Mouse (Mus musculus) kidney, embryonic 15.5 days (tissue): ENCODE results near the gene Syt14. TPM values are rescaled to one million over a fixed set of nuclear protein-coding genes. Genes with fewer than 3 reads are reported as not detected.

Experiments used
- ATAC-seq: fragments of 200-750 bp; cut with Nextera tagmentation; replicated peaks from 2 replicates; pipeline ENCODE4 v1.8.0; 2017; ENCODE audit warnings: moderate TSS enrichment; ENCODE audit not compliant: low FRiP score
- H3K27ac ChIP-seq: fragments of 300-500 bp; sonication (generic); 2 replicates; pipeline ENCODE4 v1.5.1; 2015; ENCODE audit warnings: mild to moderate bottlenecking, inconsistent platforms
- H3K27me3 ChIP-seq: fragments of 300-500 bp; sonication (generic); 2 replicates; pipeline ENCODE4 v1.6.1; 2015; ENCODE audit warnings: inconsistent platforms
- H3K36me3 ChIP-seq: fragments of 300-500 bp; sonication (generic); 2 replicates; pipeline ENCODE4 v1.6.1; 2015; ENCODE audit warnings: inconsistent platforms
- H3K4me1 ChIP-seq: fragments of 300-500 bp; sonication (generic); 2 replicates; pipeline ENCODE4 v1.6.1; 2015; ENCODE audit warnings: inconsistent platforms
- H3K4me2 ChIP-seq: fragments of 300-500 bp; sonication (generic); 2 replicates; pipeline ENCODE4 v1.6.1; 2015; ENCODE audit warnings: moderate library complexity, mild to moderate bottlenecking, inconsistent platforms
- H3K4me3 ChIP-seq: fragments of 300-500 bp; sonication (generic); replicated peaks from 2 replicates; pipeline ENCODE4 v1.5.1; 2015; ENCODE audit warnings: mild to moderate bottlenecking, inconsistent platforms
- H3K9ac ChIP-seq: fragments of 300-500 bp; sonication (generic); 2 replicates; pipeline ENCODE4 v1.6.1; 2015; ENCODE audit warnings: mild to moderate bottlenecking, inconsistent platforms
- H3K9me3 ChIP-seq: fragments of 300-500 bp; sonication (generic); replicated peaks from 2 replicates; pipeline ENCODE4 v1.6.1; 2016; ENCODE audit warnings: inconsistent platforms
- WGBS: fragments of 180-500 bp; shearing (Covaris S2); methylation state at CpG from one replicate; pipeline ENCODE4 v1.1.7; 2015; ENCODE audit warnings: mixed read lengths; 5-methylcytosine and 5-hydroxymethylcytosine counted together
- polyA plus RNA-seq: library from polyadenylated mRNA; unstranded; fragments of >200 nt; fragmentation: Nextera tagmentation; extraction: Ambion mirVana; gene quantifications from 2 replicates; pipeline ENCODE4 v1.2.1, GENCODE M21; 2015

Syt14 gene
- polyA plus RNA-seq, 1 experiment from 2014 or later: 1.6 TPM

DNA sequence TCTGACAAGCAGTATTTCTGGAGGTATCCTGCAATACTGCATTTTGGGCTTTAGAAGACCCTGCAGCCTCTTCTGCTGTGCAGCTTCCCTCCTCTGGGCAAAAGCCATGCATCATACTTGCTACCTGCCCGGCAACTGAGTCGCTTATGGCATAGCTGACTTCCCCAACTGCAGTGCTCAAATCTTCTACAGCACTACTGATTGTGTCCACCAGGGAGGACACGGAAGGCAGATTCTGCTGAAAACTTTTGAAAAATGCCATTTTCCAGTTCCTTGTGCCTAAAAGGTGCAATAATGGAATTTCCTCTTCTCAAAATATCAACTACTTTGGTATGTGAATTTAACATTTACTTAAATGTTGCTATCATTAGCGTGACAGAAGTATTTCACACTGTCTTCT, 51.2 kb downstream of the Syt14 start:
- no peaks in the 10 kb centered on the region for H3K27me3 ChIP-seq
- no peaks in the 10 kb centered on the region for H3K36me3 ChIP-seq
- H3K4me1 ChIP-seq: no peaks in the 10 kb centered on the region
- no peak overlapping the region for H3K9ac ChIP-seq
- no peaks in the 10 kb centered on the region for H3K9me3 ChIP-seq
- 90% methylated on average over 4 of the region's 4 CpGs for WGBS
- no peak for ATAC-seq
- no peak overlapping the region for H3K27ac ChIP-seq
- H3K4me3 ChIP-seq: no peak overlapping the region
- no peak overlapping the region for H3K4me2 ChIP-seq

DNA sequence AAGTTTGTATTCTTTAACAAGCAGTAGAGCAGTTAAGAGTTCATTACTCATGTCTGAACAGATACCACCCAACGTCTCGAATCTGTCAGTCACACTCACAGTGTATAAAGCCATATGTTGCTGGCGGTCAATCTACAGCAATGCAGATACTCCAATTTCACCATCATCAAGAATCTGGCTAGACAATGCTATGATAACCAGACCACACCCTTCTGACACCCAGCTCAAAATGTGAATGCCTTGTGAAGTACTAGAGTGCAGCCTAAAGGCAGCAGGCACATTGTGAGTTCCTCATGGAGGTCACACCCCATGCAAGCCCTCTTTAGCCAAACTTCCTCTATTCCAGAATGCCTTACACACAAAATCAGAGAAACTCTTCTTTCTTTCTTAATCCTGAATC, 53.9 kb downstream of the Syt14 start:
- ATAC-seq: no peak
- 88% methylated on average over 3 of the region's 3 CpGs for WGBS
- H3K4me3 ChIP-seq: no peak overlapping the region

DNA sequence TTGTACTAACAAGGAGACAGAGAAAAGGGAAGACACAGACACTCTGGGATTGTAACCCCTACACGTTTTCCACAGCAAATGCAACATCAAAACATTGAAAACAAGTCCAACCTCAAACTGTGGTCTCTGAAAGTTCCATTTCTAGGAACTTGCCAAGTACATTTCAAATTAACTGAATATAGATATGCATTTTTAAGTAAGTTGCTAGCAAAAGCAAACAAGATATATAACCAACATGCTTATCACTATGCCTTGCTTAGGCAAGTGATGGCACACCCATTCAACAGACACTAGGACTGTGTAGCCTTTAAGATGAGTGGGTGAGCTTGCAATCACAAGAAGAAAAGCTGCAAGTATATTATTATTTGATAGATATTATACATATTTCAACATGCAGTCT, 54.5 kb downstream of the Syt14 start:
- Histone ChIP-seq H3K4me2 (no peak overlapping the region), H3K4me1 (no peaks in the 10 kb centered on the region), H3K36me3 (no peaks in the 10 kb centered on the region), H3K9me3 (no peaks in the 10 kb centered on the region), H3K27me3 (no peaks in the 10 kb centered on the region), H3K27ac (no peak overlapping the region), H3K9ac (no peak overlapping the region), H3K4me3 (no peak overlapping the region)
- no peak for ATAC-seq
- 76% methylated on average over 1 of the region's 1 CpGs for WGBS

More for the DNA sequence above, 53.9 kb downstream of the Syt14 start:
- Histone ChIP-seq H3K9ac (no peak overlapping the region), H3K9me3 (no peaks in the 10 kb centered on the region), H3K4me1 (no peaks in the 10 kb centered on the region), H3K4me2 (no peak overlapping the region), H3K27ac (no peak overlapping the region), H3K27me3 (no peaks in the 10 kb centered on the region), H3K36me3 (no peaks in the 10 kb centered on the region)

DNA sequence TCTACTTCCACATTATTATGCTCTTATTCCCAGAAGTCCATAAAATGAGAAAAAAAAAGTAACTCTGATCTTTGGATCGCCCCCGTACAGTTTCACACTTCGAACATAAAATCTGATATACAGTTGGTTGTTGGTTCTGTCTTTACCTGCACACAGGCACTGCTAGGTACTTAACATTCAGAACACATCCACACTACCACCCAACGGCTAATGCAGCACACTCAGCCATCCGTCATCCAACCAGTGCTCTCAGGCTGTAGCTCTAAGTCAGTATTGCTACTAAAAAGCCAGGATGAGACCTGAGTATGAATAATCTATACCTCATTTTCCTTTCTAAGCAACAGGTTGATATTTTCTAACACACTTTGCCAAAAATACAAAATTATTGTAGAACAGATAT, 73.3 kb downstream of the Syt14 start:
- Histone ChIP-seq H3K4me1 (no peaks in the 10 kb centered on the region), H3K36me3 (0 out of 2 replicates have a peak, but pooled peaks cover 3% of the 10 kb centered on the region), H3K4me3 (no peak overlapping the region), H3K27ac (no peak overlapping the region), H3K9me3 (no peaks in the 10 kb centered on the region), H3K4me2 (no peak overlapping the region), H3K9ac (no peak overlapping the region), H3K27me3 (no peaks in the 10 kb centered on the region)
- 86% methylated on average over 5 of the region's 5 CpGs for WGBS
- no peak for ATAC-seq

DNA sequence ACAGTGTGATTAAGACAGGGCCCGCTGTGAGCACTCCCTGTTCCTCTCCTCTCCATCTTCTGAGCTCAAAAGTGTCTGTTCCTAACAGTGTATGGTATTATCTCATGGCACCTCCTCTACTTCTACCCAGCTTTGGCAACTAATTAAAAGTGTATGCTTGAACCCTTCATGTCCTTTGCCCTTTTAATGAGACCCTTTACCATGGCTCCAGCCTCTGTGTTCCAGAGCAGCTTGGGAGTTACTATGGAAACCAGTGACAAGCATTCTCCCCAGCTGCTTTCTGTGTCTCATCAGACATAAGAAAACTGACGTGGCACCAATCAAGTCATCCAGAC, 87.8 kb downstream of the Syt14 start:
- 66% methylated on average over 2 of the region's 2 CpGs for WGBS
- H3K4me3 ChIP-seq: no peak overlapping the region
- no peak overlapping the region for H3K27ac ChIP-seq
- H3K36me3 ChIP-seq: no peaks in the 10 kb centered on the region
- no peaks in the 10 kb centered on the region for H3K9me3 ChIP-seq
- H3K4me2 ChIP-seq: no peak overlapping the region
- no peak overlapping the region for H3K9ac ChIP-seq
- no peaks in the 10 kb centered on the region for H3K27me3 ChIP-seq
- ATAC-seq: no peak
- H3K4me1 ChIP-seq: no peaks in the 10 kb centered on the region

DNA sequence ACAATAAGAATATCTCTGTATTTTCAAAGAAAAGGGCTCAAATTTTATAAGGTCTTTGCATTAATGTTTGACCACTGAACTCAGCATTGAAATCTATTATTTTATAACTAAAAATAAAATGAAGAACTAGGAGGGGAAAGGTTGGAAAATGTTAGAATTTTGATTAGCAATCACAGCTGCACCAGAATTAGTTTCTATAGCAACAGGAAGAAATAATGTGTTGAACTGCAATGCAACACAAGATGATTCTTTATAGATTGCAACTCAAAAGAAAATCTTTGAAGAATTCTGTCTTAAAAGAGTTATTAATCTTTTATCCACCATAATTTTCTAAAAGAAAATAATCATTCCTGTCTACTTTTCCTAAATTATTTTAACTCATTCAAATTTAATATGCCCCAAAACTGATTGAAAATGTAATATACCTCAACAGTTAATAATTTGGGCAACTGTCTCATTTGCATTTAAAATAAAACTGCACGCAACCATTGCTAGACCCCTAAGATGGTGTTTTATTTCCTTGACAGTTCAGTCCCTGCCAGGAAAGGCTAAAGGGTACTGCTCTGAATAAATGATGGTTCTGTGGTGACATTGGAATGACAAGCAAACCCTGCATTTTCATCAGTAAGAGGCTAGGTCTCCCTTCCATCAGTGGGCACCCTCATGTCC, 88.3 kb downstream of the Syt14 start:
- Histone ChIP-seq H3K9me3 (no peaks in the 10 kb centered on the region), H3K4me3 (no peak overlapping the region), H3K9ac (no peak overlapping the region), H3K4me2 (no peak overlapping the region), H3K4me1 (no peaks in the 10 kb centered on the region), H3K27ac (no peak overlapping the region), H3K36me3 (no peaks in the 10 kb centered on the region), H3K27me3 (no peaks in the 10 kb centered on the region)
- 79% methylated on average over 1 of the region's 1 CpGs for WGBS
- no peak for ATAC-seq

DNA sequence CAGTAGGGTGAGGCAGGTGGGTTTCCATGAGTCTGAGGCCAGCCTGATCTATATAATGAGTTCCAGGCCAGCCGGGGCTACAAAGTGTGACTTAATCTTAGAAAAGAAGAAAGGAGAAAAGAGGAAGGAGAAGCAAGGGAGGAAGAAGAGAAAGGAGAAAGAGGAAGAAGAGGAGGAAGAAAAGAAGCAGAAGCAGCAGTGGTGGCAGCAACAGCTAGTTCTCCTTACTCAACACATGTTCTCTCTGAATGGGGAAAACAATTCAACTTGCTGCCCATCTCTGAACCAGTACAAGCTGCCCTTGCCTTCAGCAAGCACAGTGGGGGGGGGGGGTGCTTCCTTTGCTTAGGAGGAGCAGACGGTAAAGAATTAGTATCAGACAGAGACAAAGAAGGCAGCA, 96.5 kb downstream of the Syt14 start:
- Histone ChIP-seq H3K4me1 (no peaks in the 10 kb centered on the region), H3K27me3 (no peaks in the 10 kb centered on the region), H3K9ac (no peak overlapping the region), H3K36me3 (no peaks in the 10 kb centered on the region), H3K9me3 (no peaks in the 10 kb centered on the region), H3K27ac (no peak overlapping the region), H3K4me2 (no peak overlapping the region), H3K4me3 (no peak overlapping the region)
- WGBS: 59% methylated on average over 2 of the region's 2 CpGs
- ATAC-seq: no peak

DNA sequence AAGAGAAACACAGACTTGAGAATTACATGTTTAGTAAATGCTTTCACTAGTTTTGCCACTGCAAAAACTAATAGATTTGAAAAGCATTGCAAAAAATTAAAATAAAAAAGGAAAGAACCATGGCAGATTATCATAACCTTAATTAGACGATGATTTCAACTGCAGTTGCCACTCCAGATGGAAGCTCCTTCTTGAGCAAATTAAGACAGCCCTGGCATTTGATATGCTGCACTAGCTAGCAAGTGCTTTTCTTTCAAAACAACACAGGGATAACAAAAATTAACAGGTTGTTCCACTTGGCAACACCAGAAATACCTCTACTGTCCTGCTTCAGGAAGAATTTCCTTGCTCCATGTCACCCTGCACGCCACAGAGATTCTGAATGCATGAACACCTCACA, 97.6 kb downstream of the Syt14 start:
- H3K4me2 ChIP-seq: no peak overlapping the region
- H3K4me3 ChIP-seq: no peak overlapping the region
- no peak for ATAC-seq
- 86% methylated on average over 2 of the region's 2 CpGs for whole genome bisulfite sequencing
- no peak overlapping the region for H3K9ac ChIP-seq
- no peaks in the 10 kb centered on the region for H3K36me3 ChIP-seq
- no peak overlapping the region for H3K27ac ChIP-seq
- no peaks in the 10 kb centered on the region for H3K27me3 ChIP-seq
- no peaks in the 10 kb centered on the region for H3K9me3 ChIP-seq
- H3K4me1 ChIP-seq: no peaks in the 10 kb centered on the region

DNA sequence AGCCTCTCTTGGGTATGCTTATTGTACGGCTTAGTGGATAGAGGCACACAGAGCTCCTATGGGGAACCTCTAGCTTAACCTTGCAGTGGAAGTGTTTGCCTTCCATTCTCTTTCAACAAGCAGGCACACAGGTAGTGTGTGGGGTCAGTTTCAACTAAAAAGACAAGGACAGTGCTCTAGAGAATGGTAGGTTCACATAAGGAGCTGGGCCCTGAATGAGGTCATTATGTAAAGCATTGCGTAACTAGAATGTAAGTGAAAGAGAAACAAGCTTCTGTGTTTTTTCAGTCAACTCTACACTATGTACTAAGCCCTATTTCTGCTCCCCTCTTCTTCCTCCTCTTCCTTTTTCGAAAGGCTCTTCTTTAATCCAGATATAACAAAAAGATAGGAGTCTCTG, 103.8 kb downstream of the Syt14 start:
- 86% methylated on average over 3 of the region's 3 CpGs for WGBS

DNA sequence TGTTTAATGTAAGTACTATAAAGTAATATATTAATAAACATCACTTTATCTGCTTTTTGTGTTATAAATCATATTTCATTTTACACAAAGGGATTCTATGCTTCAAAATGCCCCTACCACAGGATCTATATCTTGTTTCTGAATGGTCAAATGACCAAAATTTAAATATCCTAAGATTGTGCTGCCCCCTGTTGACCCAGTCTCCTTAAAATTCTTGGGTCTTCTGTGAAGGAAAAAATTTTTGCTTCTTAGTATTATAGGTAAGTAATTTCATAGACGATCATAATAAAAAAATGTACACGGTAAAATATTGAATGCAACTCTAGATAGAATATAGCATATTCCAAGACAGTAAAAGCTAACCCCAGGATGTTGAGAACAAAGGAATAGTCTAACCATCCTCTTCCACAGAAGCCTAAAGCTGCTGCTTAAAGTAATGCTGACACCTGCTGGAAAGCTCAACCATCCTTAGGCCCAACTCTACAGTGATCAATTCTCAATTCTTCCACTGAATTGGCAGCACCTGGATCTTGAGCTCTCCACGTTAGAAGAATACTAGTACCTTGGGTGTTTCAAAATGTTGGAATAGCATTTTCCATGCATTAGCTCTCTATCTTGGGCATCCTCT, 123.4 kb downstream of the Syt14 start:
- H3K27me3 ChIP-seq: no peaks in the 10 kb centered on the region
- 72% methylated on average over 3 of the region's 3 CpGs for WGBS

More for the DNA sequence above, 103.8 kb downstream of the Syt14 start:
- Histone ChIP-seq H3K27ac (no peak overlapping the region), H3K4me1 (no peaks in the 10 kb centered on the region), H3K27me3 (no peaks in the 10 kb centered on the region), H3K4me3 (no peak overlapping the region), H3K4me2 (no peak overlapping the region), H3K9me3 (no peaks in the 10 kb centered on the region), H3K9ac (no peak overlapping the region), H3K36me3 (no peaks in the 10 kb centered on the region)
- ATAC-seq: no peak

DNA sequence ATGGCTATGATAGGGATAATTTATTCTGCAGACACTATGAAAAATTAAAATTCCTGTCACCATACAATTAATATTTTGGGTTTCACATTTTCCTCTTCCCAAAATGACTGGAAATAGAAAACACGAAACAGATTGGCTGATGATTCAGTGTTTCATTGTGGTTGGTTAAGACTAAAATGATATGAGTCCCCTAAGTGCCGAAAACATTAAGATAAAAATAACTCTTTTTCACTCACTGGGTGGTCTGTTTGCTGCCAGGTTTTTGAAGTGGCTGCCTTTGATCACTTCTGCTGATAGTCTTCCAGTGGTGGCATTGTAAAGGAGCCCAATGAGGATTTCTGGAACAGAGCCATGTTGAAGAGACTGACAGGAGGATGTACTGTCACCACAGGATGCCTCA, 134.1 kb downstream of the Syt14 start:
- Histone ChIP-seq H3K4me3 (no peak overlapping the region), H3K9me3 (no peaks in the 10 kb centered on the region), H3K36me3 (no peaks in the 10 kb centered on the region), H3K9ac (no peak overlapping the region), H3K4me1 (peaks cover 8% of the 10 kb centered on the region), H3K27ac (peak overlapping the region; percentile 2; the same call in 1 of the 2 replicates), H3K4me2 (no peak overlapping the region), H3K27me3 (no peaks in the 10 kb centered on the region)
- no peak for ATAC-seq
- WGBS: 45% methylated on average over 2 of the region's 2 CpGs

More for the DNA sequence above, 123.4 kb downstream of the Syt14 start:
- H3K9ac ChIP-seq: no peak overlapping the region
- H3K9me3 ChIP-seq: no peaks in the 10 kb centered on the region
- ATAC-seq: no peak
- H3K36me3 ChIP-seq: no peaks in the 10 kb centered on the region; the same call in 1 of the 2 replicates
- no peak overlapping the region for H3K4me2 ChIP-seq
- H3K4me1 ChIP-seq: no peaks in the 10 kb centered on the region
- no peak overlapping the region for H3K27ac ChIP-seq
- H3K4me3 ChIP-seq: no peak overlapping the region

DNA sequence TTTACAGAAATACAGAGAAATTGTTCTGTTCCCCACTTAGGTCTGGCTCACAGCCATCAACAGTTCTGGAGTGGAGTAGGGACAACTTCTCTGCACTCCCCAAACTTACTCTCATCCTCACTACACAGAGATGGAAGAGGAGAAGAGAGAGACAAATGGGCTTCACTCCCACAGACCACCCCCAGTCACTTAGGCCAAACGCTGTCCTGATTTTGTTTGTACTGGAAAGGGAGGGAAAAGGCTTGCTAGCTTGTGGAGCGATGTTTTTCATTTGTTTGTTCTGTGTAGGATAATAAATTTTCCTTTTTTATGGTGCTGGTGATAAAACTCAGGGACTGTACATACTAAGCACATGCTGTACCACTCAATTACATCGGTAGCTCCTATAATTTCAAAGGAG, 134.7 kb downstream of the Syt14 start:
- no peak overlapping the region for H3K9ac ChIP-seq
- peaks cover 8% of the 10 kb centered on the region for H3K4me1 ChIP-seq
- no peaks in the 10 kb centered on the region for H3K27me3 ChIP-seq
- no peak overlapping the region for H3K4me3 ChIP-seq
- no peaks in the 10 kb centered on the region for H3K36me3 ChIP-seq
- no peak overlapping the region for H3K4me2 ChIP-seq
- H3K9me3 ChIP-seq: no peaks in the 10 kb centered on the region
- WGBS: 22% methylated on average over 3 of the region's 3 CpGs
- peak overlapping the region; percentile 59 for H3K27ac ChIP-seq
- ATAC-seq: peak; percentile 80

DNA sequence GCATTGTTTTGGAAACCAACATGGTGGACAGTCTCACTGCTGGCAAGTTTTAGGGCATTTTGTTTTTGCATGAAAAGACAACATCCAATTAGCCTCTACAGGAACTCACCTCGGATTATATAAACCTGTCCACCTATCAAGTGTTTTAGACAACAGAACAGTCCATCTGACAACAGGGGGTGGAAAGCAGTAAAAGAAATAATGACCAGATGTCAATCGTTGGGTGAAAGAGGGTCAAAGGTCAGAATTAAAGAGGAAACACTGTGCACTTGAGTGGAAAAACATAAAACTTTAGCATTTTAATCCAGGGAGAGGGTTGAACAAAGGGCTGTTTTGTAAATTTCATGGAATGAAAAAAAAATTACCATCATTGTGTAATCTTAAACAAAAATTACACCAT, 136.8 kb downstream of the Syt14 start:
- Histone ChIP-seq H3K27me3 (no peaks in the 10 kb centered on the region), H3K9ac (no peak overlapping the region), H3K36me3 (no peaks in the 10 kb centered on the region), H3K4me3 (no peak overlapping the region), H3K4me1 (peaks cover 8% of the 10 kb centered on the region), H3K27ac (no peak overlapping the region), H3K9me3 (no peaks in the 10 kb centered on the region), H3K4me2 (no peak overlapping the region)
- 32% methylated on average over 2 of the region's 2 CpGs for WGBS
- no peak for ATAC-seq
